Mouse (Mus musculus): ENCODE data around the gene Gm10644.

The Gm10644 gene

DNA sequence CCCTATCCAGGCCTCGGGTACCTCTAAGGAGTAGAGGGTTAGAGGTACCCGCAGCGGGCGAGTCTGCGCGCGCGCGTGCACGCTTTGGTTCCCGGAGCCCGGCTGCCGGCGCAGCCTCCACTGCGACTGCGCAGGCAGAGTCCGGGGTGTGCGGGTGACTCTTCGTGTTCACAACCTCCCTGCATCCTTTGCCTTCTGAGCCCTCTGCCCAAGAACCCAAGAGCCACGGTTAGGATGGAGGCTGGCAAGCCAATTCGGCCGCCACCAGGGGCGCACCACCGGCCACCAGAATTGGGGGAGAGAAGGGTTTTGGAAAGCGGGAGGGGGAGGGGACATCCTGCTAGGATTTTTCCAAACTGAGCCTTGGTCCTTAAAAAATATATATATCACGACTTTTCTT is 57.8 kb downstream of the Gm10644 start:
- no peak for DNase-seq (ENCODE audit: low read depth)

DNA sequence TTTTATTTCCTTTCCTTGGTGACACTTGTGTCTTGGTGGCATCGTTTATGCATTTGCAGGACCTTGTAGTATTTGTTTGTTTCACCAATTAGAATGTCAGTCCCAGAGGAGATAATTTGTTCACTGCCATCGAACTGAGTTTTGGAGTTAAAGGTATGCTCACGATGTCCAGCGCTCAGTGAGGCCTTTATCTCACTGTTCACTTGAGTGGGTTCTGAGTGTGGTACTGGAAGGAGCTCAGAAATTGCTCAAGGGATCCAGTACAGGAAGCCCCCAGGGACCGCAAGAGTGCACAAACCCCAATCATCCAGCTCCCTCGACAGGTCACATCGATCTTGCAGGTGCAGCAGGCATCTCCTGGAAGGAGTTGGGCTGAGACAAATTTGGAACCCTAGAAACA is 58.5 kb downstream of the Gm10644 start:
- DNase-seq (ENCODE audit: low read depth): no peak

DNA sequence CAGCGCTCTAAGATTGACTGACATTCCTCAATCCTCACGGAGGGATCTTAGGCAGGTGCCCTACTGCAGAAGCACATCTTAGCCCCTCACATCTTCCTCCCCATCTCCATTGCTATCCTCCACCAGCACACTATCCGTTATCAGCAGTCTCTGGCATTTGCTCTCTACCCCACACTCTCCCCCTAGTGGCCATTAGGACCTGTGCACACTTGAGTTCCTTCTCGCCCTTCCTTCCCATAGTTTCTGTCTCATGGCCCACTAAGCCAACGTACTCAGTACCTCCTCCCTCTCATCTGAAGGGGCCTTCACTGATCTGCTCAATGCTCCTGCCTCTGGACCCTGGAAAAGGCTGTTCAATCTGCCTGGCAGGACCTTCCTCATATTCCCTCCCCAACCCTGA is 59.1 kb downstream of the Gm10644 start:
- peak; percentile 44 for DNase-seq (ENCODE audit: low read depth)

DNA sequence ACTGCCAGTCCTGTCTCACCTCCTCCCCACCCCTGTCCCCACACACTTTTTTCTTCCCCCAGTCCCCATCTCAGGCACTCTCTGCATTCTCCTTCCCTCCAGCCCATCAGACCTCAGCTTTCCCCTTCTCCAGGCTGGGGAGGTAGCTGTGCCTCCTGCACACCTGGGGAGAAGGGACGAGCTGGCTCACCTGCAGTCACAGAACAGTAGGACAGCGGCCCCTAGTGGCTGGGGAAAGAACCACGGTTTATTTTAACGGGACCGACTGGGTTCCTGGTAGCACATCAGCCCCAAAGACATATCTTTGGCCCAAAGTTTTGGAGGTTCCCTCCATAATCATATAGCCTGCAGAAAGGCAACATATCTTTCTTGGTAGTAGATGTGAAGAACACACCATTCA is 61.1 kb downstream of the Gm10644 start:
- peak; percentile 66 for DNase-seq (ENCODE audit: low read depth)

DNA sequence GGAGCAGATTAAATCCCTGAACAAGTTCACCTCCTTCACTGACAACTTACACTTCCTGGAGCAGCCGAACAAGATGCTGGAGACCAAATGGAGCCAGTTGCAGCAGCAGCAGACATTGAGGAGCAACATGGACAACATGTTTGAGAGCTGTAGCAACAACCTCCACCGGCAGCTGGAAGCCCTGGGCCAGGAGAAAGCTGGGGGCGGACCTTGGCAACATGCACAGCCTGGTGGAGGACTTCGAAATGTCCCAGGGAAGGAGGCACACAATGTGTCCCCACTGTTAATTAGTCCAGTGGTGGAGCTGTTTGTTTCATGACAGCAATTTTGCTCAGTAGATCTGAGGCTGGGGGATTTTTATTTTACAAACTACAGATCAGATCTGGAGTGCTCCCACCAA is 62.9 kb downstream of the Gm10644 start:
- no peak for DNase-seq (ENCODE audit: low read depth)

DNA sequence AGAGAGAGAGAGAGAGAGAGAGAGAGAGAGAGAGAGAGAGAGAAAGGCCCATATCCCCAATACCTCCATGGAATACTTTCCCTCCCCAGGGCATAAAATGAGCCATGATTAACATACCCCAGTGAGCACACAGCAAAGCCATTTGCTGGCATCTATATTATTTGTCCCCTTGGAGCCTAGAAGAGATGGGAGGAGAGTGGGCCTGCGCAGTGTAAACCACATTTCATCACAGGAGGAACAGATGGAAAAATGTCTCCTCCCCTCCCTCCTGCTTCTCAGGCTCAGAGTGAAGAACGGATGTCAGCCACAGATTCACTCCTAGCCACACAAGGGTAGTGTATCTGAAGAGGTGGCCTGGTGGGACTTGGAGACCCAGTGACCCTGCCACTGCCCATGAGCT is 66.6 kb downstream of the Gm10644 start:
- DNase-seq (ENCODE audit: low read depth): no peak

All from c-Kit-positive CD71-negative TER-119-negative erythroid progenitor cells, embryonic 14.5 days (primary cell).